Mouse (Mus musculus) midbrain, embryonic 12.5 days (tissue): ENCODE results near the gene Olfr986. TPM values are rescaled to one million over a fixed set of nuclear protein-coding genes. Genes with fewer than 3 reads are reported as not detected.

ENCODE experiments used
- ATAC-seq: fragments of 200-750 bp; cut with Nextera tagmentation; 2 replicates; pipeline ENCODE4 v1.8.0; 2017; ENCODE audit warnings: low read depth, moderate TSS enrichment, moderate library complexity; ENCODE audit not compliant: low FRiP score
- H3K27ac ChIP-seq: fragments of 300-500 bp; sonication (generic); replicated peaks from 2 replicates; pipeline ENCODE4 v1.5.1; 2016; ENCODE audit warnings: mild to moderate bottlenecking
- H3K27me3 ChIP-seq: fragments of 300-500 bp; sonication (generic); 2 replicates; pipeline ENCODE4 v1.6.1; 2016; ENCODE audit warnings: mild to moderate bottlenecking
- H3K36me3 ChIP-seq: fragments of 300-500 bp; sonication (generic); 2 replicates; pipeline ENCODE4 v1.6.1; 2016
- H3K4me1 ChIP-seq: fragments of 300-500 bp; sonication (generic); 2 replicates; pipeline ENCODE4 v1.6.1; 2016
- H3K4me2 ChIP-seq: fragments of 300-500 bp; sonication (generic); replicated peaks from 2 replicates; pipeline ENCODE4 v1.6.1; 2016; ENCODE audit warnings: mild to moderate bottlenecking, moderate library complexity
- H3K4me3 ChIP-seq: fragments of 300-500 bp; sonication (generic); 2 replicates; pipeline ENCODE4 v1.5.1; 2016; ENCODE audit warnings: mild to moderate bottlenecking
- H3K9ac ChIP-seq: fragments of 300-500 bp; sonication (generic); replicated peaks from 2 replicates; pipeline ENCODE4 v1.6.1; 2016; ENCODE audit warnings: mild to moderate bottlenecking, moderate library complexity
- H3K9me3 ChIP-seq: fragments of 300-500 bp; sonication (generic); 2 replicates; pipeline ENCODE4 v1.6.1; 2016; ENCODE audit warnings: mild to moderate bottlenecking
- WGBS: fragments of 180-500 bp; shearing (Covaris S2); methylation state at CpG from one replicate; pipeline ENCODE4 v1.1.7; 2016; 5-methylcytosine and 5-hydroxymethylcytosine counted together
- polyA plus RNA-seq: library from polyadenylated mRNA; unstranded; fragments of >200 nt; fragmentation: Nextera tagmentation; extraction: Ambion mirVana; gene quantifications from 2 replicates; pipeline ENCODE4 v1.2.1, GENCODE M21; 2016

Olfr986 gene
- polyA plus RNA-seq, 1 experiment from 2014 or later: not detected

- Histone ChIP-seq H3K4me3 (no peak overlapping the region), H3K4me1 (no peaks in the 10 kb centered on the region), H3K4me2 (no peak overlapping the region), H3K9ac (no peak overlapping the region), H3K27me3 (no peaks in the 10 kb centered on the region), H3K36me3 (peaks cover 45% of the 10 kb centered on the region), H3K27ac (no peak overlapping the region), H3K9me3 (no peaks in the 10 kb centered on the region)
- 91% methylated on average over 5 of the region's 5 CpGs for WGBS
- no peak for ATAC-seq
Measured at GRCm38 (mm10) chr9:40206546-40206950, 25.8 kb downstream of the Olfr986 start.

- Histone ChIP-seq H3K27me3 (no peaks in the 10 kb centered on the region), H3K27ac (no peak overlapping the region), H3K9ac (no peak overlapping the region), H3K4me1 (no peaks in the 10 kb centered on the region), H3K4me3 (no peak overlapping the region), H3K36me3 (peaks cover 71% of the 10 kb centered on the region), H3K4me2 (no peak overlapping the region), H3K9me3 (no peaks in the 10 kb centered on the region)
- 87% methylated on average over 2 of the region's 2 CpGs for WGBS
- ATAC-seq: no peak
Measured at GRCm38 (mm10) chr9:40210744-40211143, 30.0 kb downstream of the Olfr986 start.

GRCm38 (mm10) chr9:40214058-40214457 lies 33.3 kb downstream of the Olfr986 start:
- Histone ChIP-seq H3K4me2 (no peak overlapping the region), H3K4me3 (no peak overlapping the region), H3K9me3 (no peaks in the 10 kb centered on the region), H3K9ac (no peak overlapping the region), H3K27ac (no peak overlapping the region), H3K36me3 (peaks cover 50% of the 10 kb centered on the region), H3K4me1 (no peaks in the 10 kb centered on the region), H3K27me3 (no peaks in the 10 kb centered on the region)
- ATAC-seq: no peak
- 93% methylated on average over 5 of the region's 5 CpGs for WGBS

- no peak overlapping the region for H3K27ac ChIP-seq
- H3K4me1 ChIP-seq: no peaks in the 10 kb centered on the region
- no peak overlapping the region for H3K4me3 ChIP-seq
- H3K36me3 ChIP-seq: peaks cover 25% of the 10 kb centered on the region
- 74% methylated on average over 4 of the region's 4 CpGs for WGBS
- no peaks in the 10 kb centered on the region for H3K9me3 ChIP-seq
- H3K4me2 ChIP-seq: no peak overlapping the region
- H3K9ac ChIP-seq: no peak overlapping the region
- no peak for ATAC-seq
- no peaks in the 10 kb centered on the region for H3K27me3 ChIP-seq
Measured at GRCm38 (mm10) chr9:40216651-40217050, 35.9 kb downstream of the Olfr986 start.

- Histone ChIP-seq H3K4me2 (no peak overlapping the region), H3K27me3 (no peaks in the 10 kb centered on the region; the same call in 1 of the 2 replicates), H3K36me3 (no peaks in the 10 kb centered on the region), H3K9me3 (no peaks in the 10 kb centered on the region), H3K27ac (no peak overlapping the region), H3K4me3 (no peak overlapping the region), H3K4me1 (peaks cover 4% of the 10 kb centered on the region; the same call in 1 of the 2 replicates), H3K9ac (no peak overlapping the region)
- ATAC-seq: no peak
- WGBS: 74% methylated on average over 4 of the region's 4 CpGs
Measured at GRCm38 (mm10) chr9:40224289-40224688, 43.6 kb downstream of the Olfr986 start.

GRCm38 (mm10) chr9:40227874-40228789 lies 47.4 kb downstream of the Olfr986 start:
- Histone ChIP-seq H3K36me3 (no peaks in the 10 kb centered on the region), H3K9ac (no peak overlapping the region), H3K4me1 (peaks cover 4% of the 10 kb centered on the region; the same call in 1 of the 2 replicates), H3K27ac (no peak overlapping the region), H3K4me2 (no peak overlapping the region), H3K9me3 (0 out of 2 replicates have a peak, but pooled peaks cover 3% of the 10 kb centered on the region), H3K27me3 (no peaks in the 10 kb centered on the region; the same call in 1 of the 2 replicates), H3K4me3 (no peak overlapping the region)
- ATAC-seq: peak; percentile 85
- 74% methylated on average over 10 of the region's 10 CpGs for WGBS

- Histone ChIP-seq H3K4me3 (no peak overlapping the region), H3K9me3 (0 out of 2 replicates have a peak, but pooled peaks cover 3% of the 10 kb centered on the region), H3K4me1 (peaks cover 4% of the 10 kb centered on the region; the same call in 1 of the 2 replicates), H3K4me2 (no peak overlapping the region), H3K27ac (no peak overlapping the region), H3K27me3 (no peaks in the 10 kb centered on the region; the same call in 1 of the 2 replicates), H3K36me3 (no peaks in the 10 kb centered on the region), H3K9ac (no peak overlapping the region)
- 42% methylated on average over 6 of the region's 6 CpGs for WGBS
- peak; percentile 50; the same call in 1 of the 2 replicates for ATAC-seq
Measured at GRCm38 (mm10) chr9:40228804-40229331, 48.1 kb downstream of the Olfr986 start.

- peak; percentile 50; the same call in 1 of the 2 replicates for ATAC-seq
- WGBS: 62% methylated on average over 5 of the region's 5 CpGs
- Histone ChIP-seq H3K27ac (no peak overlapping the region), H3K4me1 (peaks cover 4% of the 10 kb centered on the region; the same call in 1 of the 2 replicates), H3K4me2 (no peak overlapping the region), H3K9ac (no peak overlapping the region), H3K4me3 (no peak overlapping the region), H3K9me3 (0 out of 2 replicates have a peak, but pooled peaks cover 3% of the 10 kb centered on the region), H3K36me3 (no peaks in the 10 kb centered on the region), H3K27me3 (no peaks in the 10 kb centered on the region; the same call in 1 of the 2 replicates)
Measured at GRCm38 (mm10) chr9:40229479-40229878, 48.8 kb downstream of the Olfr986 start.

GRCm38 (mm10) chr9:40231019-40231418 lies 50.3 kb downstream of the Olfr986 start:
- no peak for ATAC-seq
- Histone ChIP-seq H3K4me3 (no peak overlapping the region), H3K27me3 (no peaks in the 10 kb centered on the region; the same call in 1 of the 2 replicates), H3K36me3 (no peaks in the 10 kb centered on the region), H3K9ac (no peak overlapping the region), H3K4me2 (no peak overlapping the region), H3K27ac (no peak overlapping the region), H3K4me1 (peaks cover 4% of the 10 kb centered on the region; the same call in 1 of the 2 replicates), H3K9me3 (0 out of 2 replicates have a peak, but pooled peaks cover 3% of the 10 kb centered on the region)
- 78% methylated on average over 3 of the region's 3 CpGs for WGBS

GRCm38 (mm10) chr9:40234233-40235072 lies 53.7 kb downstream of the Olfr986 start:
- no peaks in the 10 kb centered on the region for H3K27me3 ChIP-seq
- no peak overlapping the region for H3K4me3 ChIP-seq
- no peaks in the 10 kb centered on the region for H3K36me3 ChIP-seq
- peak; percentile 60; the same call in 1 of the 2 replicates for ATAC-seq
- H3K27ac ChIP-seq: no peak overlapping the region
- no peak overlapping the region for H3K4me2 ChIP-seq
- WGBS: 55% methylated on average over 10 of the region's 10 CpGs
- H3K4me1 ChIP-seq: no peaks in the 10 kb centered on the region
- H3K9me3 ChIP-seq: 0 out of 2 replicates have a peak, but pooled peaks cover 3% of the 10 kb centered on the region
- no peak overlapping the region for H3K9ac ChIP-seq

- H3K27me3 ChIP-seq: no peaks in the 10 kb centered on the region
- H3K4me1 ChIP-seq: no peaks in the 10 kb centered on the region
- H3K4me3 ChIP-seq: no peak overlapping the region
- 93% methylated on average over 7 of the region's 7 CpGs for WGBS
- ATAC-seq: no peak
- H3K4me2 ChIP-seq: no peak overlapping the region
- H3K9ac ChIP-seq: no peak overlapping the region
- H3K9me3 ChIP-seq: 0 out of 2 replicates have a peak, but pooled peaks cover 3% of the 10 kb centered on the region
- no peak overlapping the region for H3K27ac ChIP-seq
- no peaks in the 10 kb centered on the region for H3K36me3 ChIP-seq
Measured at GRCm38 (mm10) chr9:40235220-40235619, 54.5 kb downstream of the Olfr986 start.
